15 mouse cellular contexts compared by ENCODE assay signal in the genomic region with DNA sequence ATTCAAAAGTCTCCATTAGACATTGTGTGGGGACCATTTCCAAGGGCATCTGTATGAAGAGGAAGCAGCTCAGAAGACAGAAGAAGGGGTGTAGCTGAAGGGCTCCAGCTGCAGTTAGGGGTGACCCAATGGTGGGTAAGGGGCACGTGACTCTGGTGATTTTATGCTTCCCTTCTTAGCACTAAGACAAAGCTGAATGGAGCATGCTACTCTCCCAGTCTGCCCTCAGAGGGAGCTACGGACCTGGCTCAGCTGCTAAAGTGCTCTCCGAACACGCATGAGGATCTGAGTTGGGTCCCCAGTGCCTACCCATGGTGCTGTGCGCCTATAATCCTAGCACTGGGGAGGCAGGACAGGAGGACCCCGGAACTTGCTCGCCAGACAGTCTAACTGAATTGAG. TPM values are rescaled to one million over a fixed set of nuclear protein-coding genes. Genes with fewer than 3 reads are reported as not detected.
DNase-seq lines count a peak whose midpoint lies in the region; ATAC-seq and TF ChIP-seq lines count a peak whose summit lies in the region.
"Had no signal": no experiment of that assay in that cellular context is flagged by ENCODE, and none has a peak within 500 bp of the region (broad histone marks: within the 10 kb centered on the region; RNA-seq: fewer than 3 reads in every experiment).

No protein-coding gene starts in this region.

- TF ChIP-seq POLR2A in kidney, adult 2 months (IDR thresholded peaks at IDR 0.05; ENCODE audit: low read depth, low read length): no peak
- no peak for TF ChIP-seq POLR2A in brain, embryonic 14.5 days (IDR thresholded peaks at IDR 0.05; ENCODE audit: borderline replicate concordance, extremely low read depth, insufficient read depth, insufficient read length, poor library complexity, severe bottlenecking)

- no peaks in the 10 kb centered on the region for H3K27me3 ChIP-seq in kidney, embryonic 14.5 days (ENCODE audit: control insufficient read depth, insufficient read depth, low read length)
- H3K27me3 ChIP-seq in kidney, adult 2 months (replicated peaks; ENCODE audit: control insufficient read depth, insufficient read depth, low read length): no peaks in the 10 kb centered on the region
- H3K27me3 ChIP-seq in midbrain, embryonic 14.5 days (ENCODE audit: control insufficient read depth, insufficient read depth, low read length): no peaks in the 10 kb centered on the region

- 62% methylated on average over 7 of the region's 7 CpGs for WGBS in kidney, embryonic 14.5 days
- WGBS in kidney, adult 2 months: 75% methylated on average over 7 of the region's 7 CpGs
- 46% methylated on average over 7 of the region's 7 CpGs for WGBS in midbrain, embryonic 14.5 days

- DNase-seq in cerebellum, postnatal 10 days: peak; percentile 61 to 65
- no peak for DNase-seq in cerebellum, adult 9-11 months
- DNase-seq in kidney, adult 2 months: no peak
- DNase-seq in brain, embryonic 14.5 days (ENCODE audit: low read depth): peak; percentile 53
- DNase-seq in midbrain, embryonic 14.5 days: peak; percentile 51
- no peak for DNase-seq in adrenal gland, adult 18-20 months (ENCODE audit: low spot score in 2 of 2)
- no peak for DNase-seq in adipocyte (ENCODE audit: low spot score)
- DNase-seq: adrenal gland, postnatal 36 days; cerebellum, adult 11 months; embryo, embryonic 11 days; kidney, adult 9 months; right cerebral cortex, postnatal 4 days; thymus, postnatal 25 days had no signal

- TF ChIP-seq CTCF in kidney, adult 2 months (conservative IDR thresholded peaks at IDR 0.05; ENCODE audit: insufficient read depth, insufficient read length, low read depth, low read length): no peak
- peak; percentile 23; the same call in 1 of the 2 replicates for TF ChIP-seq CTCF in brain, embryonic 14.5 days (IDR thresholded peaks at IDR 0.05; ENCODE audit: borderline replicate concordance, extremely low read depth, insufficient read depth, insufficient read length)

- ATAC-seq in kidney, embryonic 14.5 days (ENCODE audit: low FRiP score, low TSS enrichment): no peak
- no peak for ATAC-seq in midbrain, embryonic 14.5 days (ENCODE audit: low FRiP score, low TSS enrichment)

- H3K27ac ChIP-seq in kidney, embryonic 14.5 days (ENCODE audit: low read depth, low read length): no peak overlapping the region
- H3K27ac ChIP-seq in kidney, adult 2 months (ENCODE audit: insufficient read depth, low read depth, low read length): no peak overlapping the region
- no peak overlapping the region; the same call in 1 of the 2 replicates for H3K27ac ChIP-seq in midbrain, embryonic 14.5 days (replicated peaks; ENCODE audit: low read depth, low read length)

- H3K9me3 ChIP-seq in kidney, embryonic 14.5 days (ENCODE audit: control insufficient read depth, low read length): no peaks in the 10 kb centered on the region
- H3K9me3 ChIP-seq in midbrain, embryonic 14.5 days (ENCODE audit: control insufficient read depth, low read length): peaks cover 3% of the 10 kb centered on the region; the same call in 1 of the 2 replicates

- no peak overlapping the region for H3K4me2 ChIP-seq in kidney, embryonic 14.5 days (replicated peaks; ENCODE audit: low read depth, low read length)
- no peak overlapping the region for H3K4me2 ChIP-seq in midbrain, embryonic 14.5 days (ENCODE audit: low read length)

- no peaks in the 10 kb centered on the region for H3K4me1 ChIP-seq in kidney, embryonic 14.5 days (ENCODE audit: control insufficient read depth, insufficient read depth, low read length)
- peaks cover 8% of the 10 kb centered on the region; the same call in 1 of the 2 replicates for H3K4me1 ChIP-seq in kidney, adult 2 months (ENCODE audit: control insufficient read depth, insufficient read depth, low read length)
- H3K4me1 ChIP-seq in midbrain, embryonic 14.5 days (ENCODE audit: control insufficient read depth, insufficient read depth, low read length): no peaks in the 10 kb centered on the region

- H3K36me3 ChIP-seq in kidney, embryonic 14.5 days (ENCODE audit: control insufficient read depth, insufficient read depth, low read length): no peaks in the 10 kb centered on the region
- no peaks in the 10 kb centered on the region for H3K36me3 ChIP-seq in kidney, adult 2 months (ENCODE audit: control insufficient read depth, insufficient read depth, low read length)
- no peaks in the 10 kb centered on the region for H3K36me3 ChIP-seq in midbrain, embryonic 14.5 days (ENCODE audit: control insufficient read depth, insufficient read depth, low read length)

- no peak overlapping the region for H3K4me3 ChIP-seq in kidney, embryonic 14.5 days (ENCODE audit: low read length)
- no peak overlapping the region for H3K4me3 ChIP-seq in kidney, adult 2 months (ENCODE audit: insufficient read depth, low read depth, low read length)
- no peak overlapping the region for H3K4me3 ChIP-seq in midbrain, embryonic 14.5 days (replicated peaks; ENCODE audit: low read depth, low read length)
- H3K4me3 ChIP-seq: megakaryocyte, embryonic 14.5 days had no signal

- H3K9ac ChIP-seq in kidney, embryonic 14.5 days (ENCODE audit: low read depth, low read length): 0 out of 2 replicates have a peak overlapping the region, but pooled peaks have one; percentile 5
- H3K9ac ChIP-seq in midbrain, embryonic 14.5 days (replicated peaks; ENCODE audit: low read length): no peak overlapping the region

RNA-seq across cellular contexts. Expression of a gene that starts 52.0 kb away (rescaled TPM):
- polyA plus RNA-seq in kidney, embryonic 14.5 days (2014; fragmentation: Nextera tagmentation; extraction: Ambion mirVana): 33.1 and 42.1 TPM in 2 replicates
- polyA plus RNA-seq in kidney, adult 2 months (2012; rRNA removed): 12.4 and 14.7 TPM in 2 replicates
- 40.4 and 47.7 TPM in 2 replicates for polyA plus RNA-seq in brain, embryonic 14.5 days (2012; rRNA removed)
- 28.0 and 35.2 TPM in 2 replicates for polyA plus RNA-seq in midbrain, embryonic 14.5 days (2014; fragmentation: Nextera tagmentation; extraction: Ambion mirVana)
- 10 to 100 TPM; 87.4 to 92.1 TPM for total RNA-seq in adrenal gland, adult 18-20 months (2021)

Comparison
In these comparisons a context has a peak if more than half of its experiments do, and no peak if none do; other contexts are left out.
1. DNase-seq: peak in cerebellum, postnatal 10 days (2 of 2), brain, embryonic 14.5 days (single experiment) and midbrain, embryonic 14.5 days (single experiment); none in cerebellum, adult 9-11 months (single experiment), kidney, adult 2 months (single experiment), adrenal gland, adult 18-20 months (0 of 2) and adipocyte (single experiment).